Mouse (Mus musculus): Measurements from ENCODE around the gene Lgi2. TPM values are rescaled to one million over a fixed set of nuclear protein-coding genes. Genes with fewer than 3 reads are reported as not detected.

The Lgi2 gene
- total RNA-seq, 1 experiment, result 1.0 TPM

DNA sequence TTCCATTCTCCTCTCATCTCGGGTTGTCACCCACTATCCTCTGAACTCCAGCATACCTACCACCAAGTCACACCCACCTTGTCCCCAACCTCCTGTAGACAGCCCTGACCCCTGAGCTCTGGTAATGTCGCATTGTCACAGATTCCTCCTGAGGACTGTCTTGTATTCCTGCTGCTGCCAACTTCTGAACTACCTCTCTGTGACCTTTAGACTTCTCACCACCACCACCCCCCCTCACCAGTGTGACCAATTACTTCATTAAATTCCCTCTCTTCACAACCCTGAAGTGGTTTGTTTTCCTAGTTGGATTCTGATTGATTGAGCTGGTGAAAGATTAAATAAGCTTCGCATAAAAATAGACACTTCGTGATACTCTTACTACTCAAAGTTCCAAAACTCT, 22.4 kb upstream of the Lgi2 start:
- TF ChIP-seq MAFK (IDR thresholded peaks at IDR 0.05; ENCODE audit: insufficient read depth, low read depth, low read length) (no peak), ZC3H11A (IDR thresholded peaks at IDR 0.05; ENCODE audit: borderline replicate concordance, low read depth, low read length) (no peak), ZNF384 (IDR thresholded peaks at IDR 0.05; ENCODE audit: low read depth, low read length) (no peak), HCFC1 (IDR thresholded peaks at IDR 0.05; ENCODE audit: borderline replicate concordance, insufficient read depth, low read length) (no peak), CHD2 (IDR thresholded peaks at IDR 0.05; ENCODE audit: low read depth, low read length) (no peak)

DNA sequence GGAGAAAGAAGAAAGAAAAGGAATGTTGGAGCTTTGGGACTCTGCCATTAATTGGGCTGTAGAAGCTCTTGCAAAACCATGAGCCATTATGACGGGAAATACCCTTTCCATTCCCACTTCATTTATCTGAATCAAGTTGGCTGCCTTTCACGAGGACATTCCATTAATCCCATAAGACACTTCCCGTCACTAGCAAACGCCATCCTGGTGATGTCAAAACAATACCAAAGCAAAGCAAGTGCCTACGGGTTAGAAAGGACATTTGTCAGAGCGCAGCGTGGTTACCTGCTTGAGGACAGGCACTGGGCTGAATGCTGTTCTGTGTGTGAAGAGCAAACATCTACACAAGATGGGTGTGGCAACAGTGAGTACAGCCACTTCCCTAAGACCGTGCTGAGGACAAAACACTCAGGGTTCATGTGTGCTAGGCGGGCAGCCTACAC, 21.1 kb upstream of the Lgi2 start:
- Histone ChIP-seq H3K36me3 (ENCODE audit: control insufficient read depth, insufficient read depth, low read length, poor library complexity, severe bottlenecking) (no peaks in the 10 kb centered on the region), H3K4me1 (ENCODE audit: control insufficient read depth in 2 of 2, insufficient read depth in 2 of 2, low read length in 2 of 2, poor library complexity in 1 of 2) (no peaks in the 10 kb centered on the region), H3K9ac (ENCODE audit: insufficient read depth, low read depth, low read length, poor library complexity, severe bottlenecking) (no peak overlapping the region), H3K27ac (ENCODE audit: insufficient read depth, low read depth, low read length, poor library complexity, severe bottlenecking) (no peak overlapping the region), H3K9me3 (ENCODE audit: control insufficient read depth, insufficient read depth, low read depth, low read length) (no peaks in the 10 kb centered on the region), H3K4me3 (ENCODE audit: insufficient read depth in 1 of 2, low read depth in 1 of 2, low read length in 2 of 2, poor library complexity in 1 of 2, severe bottlenecking in 1 of 2) (no peak overlapping the region)
- in situ Hi-C loops (cut with MboI; ENCODE audit: low sequenced_read_pairs in 2 of 2, unreplicated experiment in 2 of 2), result no loop called here
- TF ChIP-seq CHD2 (IDR thresholded peaks at IDR 0.05; ENCODE audit: low read depth, low read length), result no peak
- TF ChIP-seq ZC3H11A (IDR thresholded peaks at IDR 0.05; ENCODE audit: borderline replicate concordance, low read depth, low read length), result no peak
- TF ChIP-seq MAFK (IDR thresholded peaks at IDR 0.05; ENCODE audit: insufficient read depth, low read depth, low read length), result no peak
- TF ChIP-seq HCFC1 (IDR thresholded peaks at IDR 0.05; ENCODE audit: borderline replicate concordance, insufficient read depth, low read length), result no peak
- no peak for TF ChIP-seq ZNF384 (IDR thresholded peaks at IDR 0.05; ENCODE audit: low read depth, low read length)
- DNase-seq (ENCODE audit: low read depth, low spot score), result no peak

More for the DNA sequence above, 22.4 kb upstream of the Lgi2 start:
- DNase-seq (ENCODE audit: low read depth, low spot score), result no peak
- no peaks in the 10 kb centered on the region for H3K4me1 ChIP-seq (ENCODE audit: control insufficient read depth in 2 of 2, insufficient read depth in 2 of 2, low read length in 2 of 2, poor library complexity in 1 of 2)
- H3K4me3 ChIP-seq (ENCODE audit: insufficient read depth in 1 of 2, low read depth in 1 of 2, low read length in 2 of 2, poor library complexity in 1 of 2, severe bottlenecking in 1 of 2), result no peak overlapping the region
- H3K9ac ChIP-seq (ENCODE audit: insufficient read depth, low read depth, low read length, poor library complexity, severe bottlenecking), result no peak overlapping the region
- H3K36me3 ChIP-seq (ENCODE audit: control insufficient read depth, insufficient read depth, low read length, poor library complexity, severe bottlenecking), result no peaks in the 10 kb centered on the region
- in situ Hi-C loops (cut with MboI; ENCODE audit: low sequenced_read_pairs in 2 of 2, unreplicated experiment in 2 of 2), result no loop called here
- H3K9me3 ChIP-seq (ENCODE audit: control insufficient read depth, insufficient read depth, low read depth, low read length), result no peaks in the 10 kb centered on the region
- no peak overlapping the region for H3K27ac ChIP-seq (ENCODE audit: insufficient read depth, low read depth, low read length, poor library complexity, severe bottlenecking)

DNA sequence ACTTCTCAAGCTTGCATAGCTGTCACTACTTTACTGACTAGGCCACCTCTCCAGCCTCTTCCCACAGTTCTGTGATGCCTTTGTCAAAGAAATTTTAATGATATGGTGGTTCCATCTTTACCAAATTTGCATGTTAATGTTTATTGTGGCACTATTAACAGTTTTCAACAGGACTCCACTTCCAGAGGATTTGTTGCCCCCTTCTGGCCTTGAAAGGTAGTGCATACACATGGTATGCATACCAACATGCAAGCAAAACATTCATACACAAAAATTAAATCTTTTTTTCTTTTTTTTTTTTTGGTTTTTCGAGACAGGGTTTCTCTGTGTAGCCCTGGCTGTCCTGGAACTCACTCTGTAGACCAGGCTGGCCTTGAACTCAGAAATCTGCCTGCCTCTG, 6.3 kb upstream of the Lgi2 start:
- in situ Hi-C loops (cut with MboI; ENCODE audit: low sequenced_read_pairs in 2 of 2, unreplicated experiment in 2 of 2), result no loop called here
- Histone ChIP-seq H3K4me3 (ENCODE audit: insufficient read depth in 1 of 2, low read depth in 1 of 2, low read length in 2 of 2, poor library complexity in 1 of 2, severe bottlenecking in 1 of 2) (no peak overlapping the region), H3K36me3 (ENCODE audit: control insufficient read depth, insufficient read depth, low read length, poor library complexity, severe bottlenecking) (no peaks in the 10 kb centered on the region), H3K4me1 (ENCODE audit: control insufficient read depth in 2 of 2, insufficient read depth in 2 of 2, low read length in 2 of 2, poor library complexity in 1 of 2) (peaks cover 0 to 2% of the 10 kb centered on the region in 2 experiments; a peak in 1 of 4 replicates), H3K27ac (ENCODE audit: insufficient read depth, low read depth, low read length, poor library complexity, severe bottlenecking) (no peak overlapping the region), H3K9me3 (ENCODE audit: control insufficient read depth, insufficient read depth, low read depth, low read length) (no peaks in the 10 kb centered on the region), H3K9ac (ENCODE audit: insufficient read depth, low read depth, low read length, poor library complexity, severe bottlenecking) (no peak overlapping the region)
- TF ChIP-seq ZNF384 (IDR thresholded peaks at IDR 0.05; ENCODE audit: low read depth, low read length) (no peak), HCFC1 (IDR thresholded peaks at IDR 0.05; ENCODE audit: borderline replicate concordance, insufficient read depth, low read length) (no peak), MAFK (IDR thresholded peaks at IDR 0.05; ENCODE audit: insufficient read depth, low read depth, low read length) (no peak), CHD2 (IDR thresholded peaks at IDR 0.05; ENCODE audit: low read depth, low read length) (no peak), ZC3H11A (IDR thresholded peaks at IDR 0.05; ENCODE audit: borderline replicate concordance, low read depth, low read length) (peak; percentile 18; the same call in 1 of the 2 replicates)
- no peak for DNase-seq (ENCODE audit: low read depth, low spot score)

DNA sequence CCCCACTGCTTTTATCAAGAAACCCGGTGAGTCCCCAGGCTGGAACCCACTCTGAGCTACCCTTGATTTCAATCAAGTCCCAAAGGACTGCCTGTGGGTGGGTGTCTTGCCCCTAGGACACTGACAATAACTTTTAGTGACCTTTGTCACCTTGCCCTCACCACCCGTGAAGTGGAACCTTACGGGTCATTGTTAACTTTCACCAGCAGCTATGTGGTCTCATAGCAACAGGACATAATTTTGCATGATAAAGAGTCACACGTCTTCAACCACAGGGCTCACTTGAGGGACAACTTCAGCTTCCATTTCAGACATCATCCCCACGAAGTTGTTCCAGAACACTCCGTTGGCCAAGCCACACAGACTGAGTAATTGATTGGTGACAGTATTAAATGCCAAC, 4.5 kb upstream of the Lgi2 start:
- H3K9ac ChIP-seq (ENCODE audit: insufficient read depth, low read depth, low read length, poor library complexity, severe bottlenecking), result no peak overlapping the region
- H3K9me3 ChIP-seq (ENCODE audit: control insufficient read depth, insufficient read depth, low read depth, low read length), result no peaks in the 10 kb centered on the region
- no peak overlapping the region for H3K4me3 ChIP-seq (ENCODE audit: insufficient read depth in 1 of 2, low read depth in 1 of 2, low read length in 2 of 2, poor library complexity in 1 of 2, severe bottlenecking in 1 of 2)
- TF ChIP-seq MAFK (IDR thresholded peaks at IDR 0.05; ENCODE audit: insufficient read depth, low read depth, low read length) (no peak), ZNF384 (IDR thresholded peaks at IDR 0.05; ENCODE audit: low read depth, low read length) (no peak), ZC3H11A (IDR thresholded peaks at IDR 0.05; ENCODE audit: borderline replicate concordance, low read depth, low read length) (no peak), CHD2 (IDR thresholded peaks at IDR 0.05; ENCODE audit: low read depth, low read length) (no peak), HCFC1 (IDR thresholded peaks at IDR 0.05; ENCODE audit: borderline replicate concordance, insufficient read depth, low read length) (no peak)
- no peak overlapping the region for H3K27ac ChIP-seq (ENCODE audit: insufficient read depth, low read depth, low read length, poor library complexity, severe bottlenecking)
- peaks cover 0 to 2% of the 10 kb centered on the region in 2 experiments; a peak in 1 of 4 replicates for H3K4me1 ChIP-seq (ENCODE audit: control insufficient read depth in 2 of 2, insufficient read depth in 2 of 2, low read length in 2 of 2, poor library complexity in 1 of 2)
- no peak for DNase-seq (ENCODE audit: low read depth, low spot score)
- in situ Hi-C loops (cut with MboI; ENCODE audit: low sequenced_read_pairs in 2 of 2, unreplicated experiment in 2 of 2), result no loop called here
- no peaks in the 10 kb centered on the region for H3K36me3 ChIP-seq (ENCODE audit: control insufficient read depth, insufficient read depth, low read length, poor library complexity, severe bottlenecking)
